Mouse (Mus musculus) liver, embryonic 15.5 days (tissue): ENCODE measurements around the gene Crb3. TPM values are rescaled to one million over a fixed set of nuclear protein-coding genes. Genes with fewer than 3 reads are reported as not detected.
A peak's percentile ranks its signal among the peaks of the same experiment; 100 is the strongest.

Experiments
- ATAC-seq: fragments of 200-750 bp; cut with Nextera tagmentation; 2 replicates; pipeline ENCODE4 v1.8.0; 2017; ENCODE audit warnings: moderate number of reproducible peaks, mild to moderate bottlenecking, moderate library complexity; ENCODE audit not compliant: insufficient read depth
- H3K27ac ChIP-seq: fragments of 300-500 bp; sonication (generic); replicated peaks from 2 replicates; pipeline ENCODE4 v1.5.1; 2015; ENCODE audit warnings: mild to moderate bottlenecking, inconsistent platforms
- H3K27me3 ChIP-seq: fragments of 300-500 bp; sonication (generic); 2 replicates; pipeline ENCODE4 v1.6.1; 2015; ENCODE audit warnings: mild to moderate bottlenecking, inconsistent platforms
- H3K36me3 ChIP-seq: fragments of 300-500 bp; sonication (generic); replicated peaks from 2 replicates; pipeline ENCODE4 v1.6.1; 2015; ENCODE audit warnings: moderate library complexity, mild to moderate bottlenecking, inconsistent platforms
- H3K4me1 ChIP-seq: fragments of 300-500 bp; sonication (generic); replicated peaks from 2 replicates; pipeline ENCODE4 v1.6.1; 2015; ENCODE audit warnings: inconsistent platforms
- H3K4me2 ChIP-seq: fragments of 300-500 bp; sonication (generic); 2 replicates; pipeline ENCODE4 v1.6.1; 2015; ENCODE audit warnings: moderate library complexity, mild to moderate bottlenecking, inconsistent platforms
- H3K4me3 ChIP-seq: fragments of 300-500 bp; sonication (generic); replicated peaks from 2 replicates; pipeline ENCODE4 v1.5.1; 2015; ENCODE audit warnings: mild to moderate bottlenecking, inconsistent platforms
- H3K9ac ChIP-seq: fragments of 300-500 bp; sonication (generic); 2 replicates; pipeline ENCODE4 v1.6.1; 2015; ENCODE audit warnings: moderate library complexity, mild to moderate bottlenecking, inconsistent platforms
- H3K9me3 ChIP-seq: fragments of 300-500 bp; sonication (generic); replicated peaks from 2 replicates; pipeline ENCODE4 v1.6.1; 2016; ENCODE audit warnings: inconsistent platforms
- WGBS: fragments of 180-500 bp; shearing (Covaris S2); methylation state at CpG from one replicate; pipeline ENCODE4 v1.1.7; 2015; ENCODE audit warnings: mixed read lengths; ENCODE audit not compliant: insufficient replicate concordance; 5-methylcytosine and 5-hydroxymethylcytosine counted together
- polyA plus RNA-seq: library from polyadenylated mRNA; unstranded; fragments of >200 nt; fragmentation: Nextera tagmentation; extraction: Ambion mirVana; gene quantifications from 2 replicates; pipeline ENCODE4 v1.2.1, GENCODE M21; 2015

The Crb3 gene
- polyA plus RNA-seq, 1 experiment from 2014 or later, result 11.2 TPM

DNA sequence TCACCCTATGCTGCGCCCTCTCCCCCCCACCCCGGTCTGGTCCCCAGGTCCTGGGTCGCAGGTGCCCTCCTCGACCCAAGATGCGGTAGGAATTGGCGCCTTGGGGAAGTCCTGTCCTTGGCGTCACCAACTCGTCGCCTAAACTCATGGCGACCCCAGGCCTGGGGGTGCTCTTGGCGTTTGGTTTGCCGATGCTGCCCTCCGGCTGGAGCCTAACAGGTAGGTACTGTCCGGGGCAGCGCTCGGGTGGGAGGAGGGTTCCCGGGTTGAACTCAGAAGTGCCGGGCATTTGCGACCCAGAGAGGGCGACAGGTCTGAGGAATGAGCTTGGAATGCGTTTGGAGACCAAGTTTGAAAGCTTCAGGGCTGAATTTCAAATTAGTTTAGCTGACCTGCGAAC, 3.6 kb downstream of the Crb3 start:
- 4% methylated on average over 22 of the region's 22 CpGs for WGBS
- Histone ChIP-seq H3K4me2 (peak overlapping the region; percentile 60), H3K36me3 (no peaks in the 10 kb centered on the region), H3K9ac (0 out of 2 replicates have a peak overlapping the region, but pooled peaks have one; percentile 6), H3K27ac (no peak overlapping the region; the same call in 1 of the 2 replicates), H3K4me3 (peak overlapping the region; percentile 50), H3K4me1 (peaks cover 53% of the 10 kb centered on the region), H3K27me3 (peaks cover 79% of the 10 kb centered on the region), H3K9me3 (no peaks in the 10 kb centered on the region)
- ATAC-seq, result no peak

DNA sequence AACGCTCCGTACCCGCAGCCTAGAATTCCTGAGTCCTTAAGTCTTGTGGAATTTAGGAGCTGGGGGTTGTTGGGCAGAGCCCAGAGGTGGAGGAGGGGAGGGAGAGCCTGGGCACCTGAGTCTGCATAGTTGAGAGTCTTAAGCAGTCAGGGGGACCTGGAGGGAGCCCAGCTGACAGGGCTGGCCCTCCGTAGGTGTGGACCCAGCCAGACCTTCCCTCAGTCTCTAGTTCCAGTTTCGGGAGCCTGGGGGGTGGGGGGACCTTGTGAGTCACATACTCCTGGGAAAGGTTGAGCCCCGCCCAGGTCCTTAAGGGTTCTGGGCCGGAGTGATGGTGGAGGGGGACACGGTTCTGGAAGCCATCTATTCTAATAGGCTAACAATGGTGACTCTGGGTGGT, 4.1 kb downstream of the Crb3 start:
- Histone ChIP-seq H3K36me3 (no peaks in the 10 kb centered on the region), H3K9me3 (no peaks in the 10 kb centered on the region), H3K27me3 (peaks cover 74% of the 10 kb centered on the region), H3K4me2 (peak overlapping the region; percentile 42), H3K4me1 (peaks cover 51% of the 10 kb centered on the region), H3K9ac (0 out of 2 replicates have a peak overlapping the region, but pooled peaks have one; percentile 6), H3K27ac (no peak overlapping the region), H3K4me3 (peak overlapping the region; percentile 50)
- 32% methylated on average over 8 of the region's 8 CpGs for WGBS
- ATAC-seq, result no peak

DNA sequence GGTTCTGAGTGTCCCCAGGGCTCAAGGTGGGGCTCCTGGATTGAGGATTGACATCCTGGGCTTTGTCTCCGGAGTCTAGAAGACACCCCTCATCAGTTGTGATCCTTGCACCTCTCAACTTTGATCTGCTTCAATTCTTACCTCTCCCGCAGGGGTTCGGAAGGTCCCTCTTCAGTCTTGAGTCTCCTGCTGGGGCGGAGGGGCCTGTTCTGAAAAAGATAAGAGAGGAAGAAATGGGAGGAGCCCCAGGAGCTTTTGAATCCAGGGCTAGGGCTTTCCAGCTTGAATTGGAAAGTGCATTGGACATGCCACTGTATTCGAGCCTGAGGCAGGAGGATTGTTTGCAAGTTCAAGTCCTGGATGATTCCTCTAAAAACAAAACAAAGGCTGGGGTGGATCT, 8.0 kb downstream of the Crb3 start:
- Histone ChIP-seq H3K27me3 (peaks cover 40% of the 10 kb centered on the region), H3K4me3 (no peak overlapping the region), H3K36me3 (no peaks in the 10 kb centered on the region), H3K27ac (no peak overlapping the region), H3K4me2 (no peak overlapping the region), H3K9me3 (no peaks in the 10 kb centered on the region), H3K9ac (no peak overlapping the region), H3K4me1 (peaks cover 19% of the 10 kb centered on the region)
- ATAC-seq, result no peak
- WGBS, result 31% methylated on average over 5 of the region's 5 CpGs

DNA sequence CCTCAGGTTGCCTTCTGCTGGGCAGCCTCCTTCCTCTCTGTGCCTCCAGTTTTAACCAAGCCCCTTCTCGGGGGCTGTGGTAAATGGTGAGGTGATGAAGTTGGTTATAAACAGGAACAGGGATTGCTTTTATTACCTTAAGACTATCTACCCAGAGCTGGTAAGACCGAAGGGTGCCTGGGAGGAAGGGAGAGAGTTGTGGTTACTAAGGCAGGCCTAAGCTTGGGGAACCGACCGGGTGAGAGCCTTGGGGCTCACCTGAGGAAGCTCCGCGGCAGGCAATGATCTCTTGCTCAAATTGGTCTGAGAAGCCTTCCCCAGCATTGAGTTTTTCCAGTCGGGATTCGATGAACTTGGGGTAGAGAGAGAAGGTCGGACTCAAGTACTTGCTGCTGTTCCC, 11.4 kb downstream of the Crb3 start:
- no peak overlapping the region for H3K4me3 ChIP-seq

DNA sequence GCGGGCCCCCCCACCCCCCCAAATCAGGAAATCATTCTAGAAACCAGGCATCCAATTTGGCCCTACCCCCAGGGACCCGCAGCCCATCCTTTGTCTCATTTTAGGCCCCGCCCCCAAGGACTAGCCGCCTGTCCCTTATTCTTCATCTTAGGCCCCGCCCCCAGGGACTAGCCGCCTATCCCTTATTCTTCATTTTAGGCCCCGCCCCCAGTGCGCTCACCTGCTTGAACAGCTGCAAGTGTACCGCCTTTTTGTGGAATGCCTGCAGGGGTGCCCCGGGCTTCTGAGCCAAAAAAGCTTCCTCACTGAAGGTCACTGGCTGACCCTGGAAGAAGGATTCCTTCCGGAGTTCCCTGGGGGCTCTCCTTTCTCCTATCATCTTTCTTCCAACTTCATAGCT, 11.8 kb downstream of the Crb3 start:
- no peak for ATAC-seq
- Histone ChIP-seq H3K27ac (no peak overlapping the region), H3K9ac (no peak overlapping the region), H3K9me3 (no peaks in the 10 kb centered on the region), H3K4me2 (no peak overlapping the region), H3K36me3 (no peaks in the 10 kb centered on the region), H3K4me3 (no peak overlapping the region), H3K4me1 (peaks cover 11% of the 10 kb centered on the region), H3K27me3 (peaks cover 9% of the 10 kb centered on the region; the same call in 1 of the 2 replicates)
- WGBS, result 18% methylated on average over 11 of the region's 11 CpGs

More for the DNA sequence above, 11.4 kb downstream of the Crb3 start:
- peaks cover 11% of the 10 kb centered on the region for H3K4me1 ChIP-seq
- H3K9me3 ChIP-seq, result no peaks in the 10 kb centered on the region
- no peaks in the 10 kb centered on the region for H3K36me3 ChIP-seq
- ATAC-seq, result no peak
- H3K27me3 ChIP-seq, result peaks cover 12% of the 10 kb centered on the region
- H3K27ac ChIP-seq, result no peak overlapping the region
- WGBS, result 27% methylated on average over 9 of the region's 9 CpGs
- H3K9ac ChIP-seq, result no peak overlapping the region
- no peak overlapping the region for H3K4me2 ChIP-seq

DNA sequence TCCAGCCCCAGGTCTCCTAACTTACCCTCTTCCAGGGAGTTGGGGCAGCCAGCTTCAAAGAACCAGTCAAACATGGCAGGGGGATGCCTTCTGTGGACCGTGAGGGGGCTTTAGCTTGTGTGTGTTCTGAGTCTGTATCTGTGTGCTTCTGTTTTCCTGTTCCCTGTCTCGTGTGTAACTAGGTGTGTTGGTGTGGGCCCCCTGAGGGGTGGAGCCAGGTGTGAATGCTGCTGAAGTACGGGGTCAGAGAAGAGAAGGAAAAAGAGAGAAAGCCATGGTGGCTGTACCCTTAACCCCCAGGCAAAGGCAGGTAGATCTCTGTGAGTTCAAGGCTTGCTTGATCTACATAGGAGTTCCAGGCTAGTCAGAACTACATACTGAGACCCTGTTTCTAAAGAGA, 18.0 kb downstream of the Crb3 start:
- Histone ChIP-seq H3K27ac (no peak overlapping the region), H3K9ac (no peak overlapping the region), H3K4me2 (no peak overlapping the region), H3K4me1 (peaks cover 2% of the 10 kb centered on the region; the same call in 1 of the 2 replicates), H3K9me3 (no peaks in the 10 kb centered on the region), H3K4me3 (no peak overlapping the region), H3K27me3 (0 out of 2 replicates have a peak, but pooled peaks cover 5% of the 10 kb centered on the region), H3K36me3 (no peaks in the 10 kb centered on the region)
- WGBS, result 42% methylated on average over 3 of the region's 3 CpGs
- ATAC-seq, result no peak

DNA sequence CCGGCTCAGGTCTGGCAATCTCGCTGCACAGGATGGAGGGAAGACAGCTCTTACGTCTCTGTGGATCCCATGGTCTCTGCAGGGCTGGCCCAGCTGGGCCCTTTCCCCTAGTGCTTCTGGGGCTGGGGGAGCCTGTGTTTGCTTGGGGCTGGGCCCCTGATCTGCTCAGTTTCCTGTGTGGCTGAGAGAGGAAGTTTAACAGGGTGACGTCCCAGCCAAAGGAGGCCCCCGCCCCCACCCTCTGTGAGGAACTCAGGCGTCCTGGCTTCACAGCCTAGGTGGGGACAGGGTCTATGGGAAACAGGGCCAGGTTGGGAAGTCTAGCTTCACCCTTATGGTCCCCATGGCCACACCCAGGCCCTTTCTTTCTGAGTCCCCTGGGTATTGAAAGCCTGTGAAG, 19.4 kb downstream of the Crb3 start, which contains the start of gene Dennd1c:
Gene Dennd1c (minus strand): TSS at position 179 of the 400 bp plus-strand sequence.
- peaks cover 5% of the 10 kb centered on the region; the same call in 1 of the 2 replicates for H3K27me3 ChIP-seq
- H3K36me3 ChIP-seq, result no peaks in the 10 kb centered on the region
- WGBS, result 10% methylated on average over 6 of the region's 6 CpGs
- H3K9me3 ChIP-seq, result no peaks in the 10 kb centered on the region
- no peak within 1 kb of the TSS for H3K9ac ChIP-seq
- H3K4me2 ChIP-seq, result peak within 1 kb of the TSS; percentile 43
- H3K4me1 ChIP-seq, result peaks cover 2% of the 10 kb centered on the region; the same call in 1 of the 2 replicates
- H3K27ac ChIP-seq, result no peak within 1 kb of the TSS
- peak within 1 kb of the TSS; percentile 21; the same call in 1 of the 2 replicates for H3K4me3 ChIP-seq
- ATAC-seq, result peak; percentile 31

DNA sequence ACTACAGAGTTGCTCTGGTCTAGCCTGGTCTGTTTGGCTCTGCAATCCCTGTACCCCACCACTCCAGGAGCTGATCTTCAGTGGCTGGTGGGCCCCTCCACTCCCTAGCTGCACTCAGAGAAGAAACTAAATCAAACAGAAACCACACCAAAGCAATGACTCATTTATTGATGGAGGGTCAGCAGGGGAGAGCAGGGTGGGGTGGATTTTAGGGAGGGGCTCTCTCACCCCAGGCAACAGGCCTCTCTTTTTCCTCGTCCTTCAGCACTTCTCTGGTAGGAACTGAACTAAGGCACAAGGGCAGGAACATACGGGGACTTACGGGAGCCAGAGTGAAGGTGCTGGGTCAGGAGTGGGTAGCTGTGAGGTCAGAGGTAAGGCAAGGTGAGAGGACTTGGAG, 21.0 kb downstream of the Crb3 start:
- Histone ChIP-seq H3K27ac (no peak overlapping the region), H3K9me3 (no peaks in the 10 kb centered on the region), H3K4me2 (no peak overlapping the region), H3K27me3 (no peaks in the 10 kb centered on the region; the same call in 1 of the 2 replicates), H3K4me1 (peaks cover 2% of the 10 kb centered on the region; the same call in 1 of the 2 replicates), H3K9ac (no peak overlapping the region), H3K4me3 (no peak overlapping the region), H3K36me3 (no peaks in the 10 kb centered on the region)
- no peak for ATAC-seq
- 56% methylated on average over 3 of the region's 3 CpGs for WGBS

DNA sequence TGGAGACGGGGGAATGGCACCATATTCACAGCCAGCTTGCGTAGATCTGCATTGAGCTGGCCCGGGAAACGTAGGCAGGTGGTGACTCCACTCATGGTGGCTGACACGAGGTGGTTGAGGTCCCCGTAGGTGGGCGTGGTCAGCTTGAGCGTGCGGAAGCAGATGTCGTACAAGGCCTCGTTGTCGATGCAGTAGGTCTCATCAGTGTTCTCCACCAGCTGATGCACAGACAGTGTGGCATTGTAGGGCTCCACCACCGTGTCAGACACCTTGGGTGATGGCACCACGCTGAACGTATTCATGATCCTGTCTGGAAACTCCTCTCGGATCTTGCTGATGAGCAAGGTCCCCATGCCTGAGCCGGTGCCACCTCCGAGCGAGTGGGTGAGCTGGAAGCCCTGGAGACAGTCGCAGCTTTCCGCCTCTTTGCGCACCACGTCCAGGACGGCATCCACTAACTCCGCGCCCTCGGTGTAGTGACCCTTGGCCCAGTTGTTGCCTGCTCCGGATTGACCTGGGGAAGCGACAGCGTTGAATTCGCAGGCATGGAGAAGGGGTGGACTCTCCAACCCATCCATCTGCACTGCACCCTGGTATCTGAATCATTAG, 22.4 kb downstream of the Crb3 start:
- Histone ChIP-seq H3K4me1 (peaks cover 2% of the 10 kb centered on the region; the same call in 1 of the 2 replicates), H3K36me3 (no peaks in the 10 kb centered on the region), H3K4me2 (no peak overlapping the region), H3K4me3 (no peak overlapping the region), H3K27ac (no peak overlapping the region), H3K9me3 (no peaks in the 10 kb centered on the region), H3K9ac (no peak overlapping the region), H3K27me3 (peaks cover 4% of the 10 kb centered on the region; the same call in 1 of the 2 replicates)
- ATAC-seq, result no peak
- WGBS, result 81% methylated on average over 31 of the region's 31 CpGs

DNA sequence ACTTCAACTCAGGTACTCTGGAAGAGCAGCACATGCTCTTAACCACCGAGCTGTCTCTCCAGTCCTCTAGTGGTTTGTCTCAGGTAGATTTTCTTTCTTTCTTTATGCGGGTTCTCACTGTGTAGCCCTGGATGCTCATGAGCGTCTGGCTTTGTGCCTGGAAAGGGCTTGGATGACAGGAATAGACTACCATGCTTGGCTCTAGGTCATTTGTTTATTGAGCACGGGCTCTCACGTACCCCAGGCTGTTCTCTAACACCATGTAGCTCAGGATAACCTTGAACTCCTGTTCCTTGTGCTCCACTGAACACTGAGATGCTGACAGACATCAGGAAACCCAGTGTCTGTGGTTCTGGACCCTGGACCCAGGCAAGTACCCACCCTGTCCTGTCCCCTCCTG, 23.6 kb downstream of the Crb3 start:
- no peak overlapping the region for H3K9ac ChIP-seq
- no peaks in the 10 kb centered on the region for H3K9me3 ChIP-seq
- no peak overlapping the region for H3K4me2 ChIP-seq
- H3K27me3 ChIP-seq, result peaks cover 13% of the 10 kb centered on the region
- WGBS, result 61% methylated on average over 5 of the region's 5 CpGs
- no peak overlapping the region for H3K27ac ChIP-seq
- H3K36me3 ChIP-seq, result no peaks in the 10 kb centered on the region
- ATAC-seq, result no peak
- peaks cover 7% of the 10 kb centered on the region; the same call in 1 of the 2 replicates for H3K4me1 ChIP-seq
- H3K4me3 ChIP-seq, result no peak overlapping the region

DNA sequence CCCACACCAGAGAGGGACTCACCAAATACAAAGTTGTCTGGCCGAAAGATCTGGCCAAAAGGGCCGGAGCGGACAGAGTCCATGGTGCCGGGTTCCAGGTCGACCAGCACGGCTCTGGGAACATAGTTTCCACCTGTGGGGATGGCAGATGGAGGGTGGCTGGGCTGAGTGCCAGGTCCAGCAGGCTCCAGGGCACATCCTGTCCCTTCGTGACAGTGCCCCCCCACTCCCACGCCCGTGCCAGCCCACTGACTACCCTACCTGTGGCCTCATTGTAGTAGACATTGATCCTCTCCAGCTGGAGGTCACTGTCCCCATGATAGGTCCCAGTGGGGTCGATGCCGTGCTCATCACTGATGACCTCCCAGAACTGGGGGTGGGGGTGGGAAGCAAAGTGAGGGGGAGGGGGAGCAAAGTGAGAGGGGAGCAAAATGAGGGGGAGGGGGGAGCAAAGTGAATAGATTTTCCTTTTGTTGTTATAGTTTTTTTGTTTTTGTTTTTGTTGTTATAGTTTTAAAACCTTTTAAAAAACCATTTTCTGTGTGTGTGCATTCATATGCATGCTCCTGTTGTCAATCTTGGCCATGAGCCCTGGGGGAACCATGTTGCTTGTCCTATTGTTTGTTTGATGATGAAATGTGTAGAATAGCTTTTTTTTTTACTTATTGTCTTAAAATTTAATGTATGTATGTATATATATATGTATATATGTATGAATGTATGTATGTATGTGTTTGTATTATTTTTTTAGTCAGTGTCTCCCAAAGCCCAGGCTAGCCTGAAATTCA, 27.3 kb downstream of the Crb3 start:
- peaks cover 30% of the 10 kb centered on the region for H3K27me3 ChIP-seq
- H3K36me3 ChIP-seq, result no peaks in the 10 kb centered on the region
- no peak overlapping the region for H3K27ac ChIP-seq
- H3K9me3 ChIP-seq, result no peaks in the 10 kb centered on the region
- H3K9ac ChIP-seq, result no peak overlapping the region
- peaks cover 5% of the 10 kb centered on the region; the same call in 1 of the 2 replicates for H3K4me1 ChIP-seq
- ATAC-seq, result no peak
- no peak overlapping the region for H3K4me2 ChIP-seq
- H3K4me3 ChIP-seq, result no peak overlapping the region
- 67% methylated on average over 11 of the region's 11 CpGs for WGBS
